Mouse (Mus musculus): ENCODE data around the gene Arid3b. TPM values are rescaled to one million over a fixed set of nuclear protein-coding genes. Genes with fewer than 3 reads are reported as not detected.

Arid3b gene
- polyA plus RNA-seq (2015; fragmentation: Nextera tagmentation; extraction: Ambion mirVana): 3.0 and 4.0 TPM in 2 replicates

GRCm38 (mm10) chr9:57836581-57837170 is at the start of gene Arid3b:
Arid3b (minus strand) TSS chr9:57836793.

DNA sequence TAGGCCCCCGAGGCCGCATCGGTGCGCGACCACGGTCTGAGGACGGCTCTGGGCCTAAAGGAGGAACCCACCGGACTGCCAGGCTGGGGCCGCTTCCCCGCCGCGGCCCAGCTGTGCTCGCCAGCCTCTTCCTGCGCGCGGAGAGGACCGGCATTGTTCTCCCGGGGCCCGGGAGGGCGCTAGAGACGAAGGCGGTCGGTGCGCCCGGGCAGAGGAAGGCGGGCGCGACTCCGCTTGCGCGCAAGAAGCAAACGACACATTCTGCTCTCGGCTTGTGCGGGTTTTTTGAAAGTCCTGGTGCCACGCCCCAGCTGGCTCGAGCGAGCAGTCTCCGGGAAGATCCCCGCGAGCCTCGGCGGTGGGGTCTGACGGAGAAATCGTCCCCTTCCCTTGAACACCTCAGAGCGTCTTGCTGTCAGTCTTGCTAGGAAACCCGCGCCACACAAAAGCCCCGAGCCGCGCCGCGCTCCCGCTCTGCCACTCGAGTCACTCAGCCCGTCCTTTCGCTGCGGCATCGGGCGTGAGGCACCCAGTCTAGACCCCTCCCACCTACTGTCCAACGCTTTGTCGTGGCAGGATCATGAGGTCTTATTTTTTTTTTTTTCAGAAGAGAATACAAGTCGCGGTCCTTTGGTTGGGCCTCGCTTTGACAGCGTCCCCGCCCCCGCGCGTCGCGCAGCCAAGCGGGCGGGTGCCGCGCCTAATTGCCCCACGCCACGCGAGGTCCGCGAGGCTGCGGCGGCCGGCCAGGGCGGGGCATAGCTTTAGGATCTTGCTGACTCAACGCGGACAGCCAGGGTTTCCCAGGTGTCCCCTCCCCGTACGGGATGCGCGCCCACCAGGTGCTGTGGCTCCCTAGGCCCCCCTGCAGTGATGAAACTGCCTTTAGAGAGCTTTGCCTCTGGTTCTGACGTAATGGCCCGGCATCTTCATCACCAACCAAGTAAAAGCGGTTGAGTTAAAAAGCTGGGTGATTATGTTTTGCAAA is 70.9 kb downstream of the Arid3b start, which contains the start of gene Clk3:
Clk3 (minus strand) TSS at position 497 of the 988 bp plus-strand sequence.

Other genes starting within 250 kb of the Arid3b start
- gene Ulk3, start 247.3 kb downstream of the Arid3b start, polyA plus RNA-seq (2015; fragmentation: Nextera tagmentation; extraction: Ambion mirVana): 8.6 and 11.9 TPM in 2 replicates
- gene Cplx3, start 230.5 kb downstream of the Arid3b start, polyA plus RNA-seq (2015; fragmentation: Nextera tagmentation; extraction: Ambion mirVana): 0.07 TPM in 1 of 2 replicates, not detected in the other
- 0.08 TPM in 1 of 2 replicates, not detected in the other for gene Lman1l, start 216.0 kb downstream of the Arid3b start, polyA plus RNA-seq (2015; fragmentation: Nextera tagmentation; extraction: Ambion mirVana)
- 18.7 and 22.1 TPM in 2 replicates for gene Csk, start 183.2 kb downstream of the Arid3b start, polyA plus RNA-seq (2015; fragmentation: Nextera tagmentation; extraction: Ambion mirVana)
- 0.19 and 0.49 TPM in 2 replicates for gene Cyp1a2, start 153.1 kb downstream of the Arid3b start, polyA plus RNA-seq (2015; fragmentation: Nextera tagmentation; extraction: Ambion mirVana)
- 0.06 TPM in 1 of 2 replicates, not detected in the other for gene Cyp1a1, start 148.9 kb downstream of the Arid3b start, polyA plus RNA-seq (2015; fragmentation: Nextera tagmentation; extraction: Ambion mirVana)
- 14.6 and 18.0 TPM in 2 replicates for gene Edc3, start 128.3 kb downstream of the Arid3b start, polyA plus RNA-seq (2015; fragmentation: Nextera tagmentation; extraction: Ambion mirVana)
- gene Clk3, start 70.9 kb downstream of the Arid3b start, polyA plus RNA-seq (2015; fragmentation: Nextera tagmentation; extraction: Ambion mirVana): 35.8 and 51.4 TPM in 2 replicates
- 97.8 and 135 TPM in 2 replicates for gene Ubl7, start 74.2 kb upstream of the Arid3b start, polyA plus RNA-seq (2015; fragmentation: Nextera tagmentation; extraction: Ambion mirVana)
- 0.58 and 0.77 TPM in 2 replicates for gene Sema7a, start 103.3 kb upstream of the Arid3b start, polyA plus RNA-seq (2015; fragmentation: Nextera tagmentation; extraction: Ambion mirVana)
- 1,362 and 3,742 TPM in 2 replicates for gene Cyp11a1, start 169.6 kb upstream of the Arid3b start, polyA plus RNA-seq (2015; fragmentation: Nextera tagmentation; extraction: Ambion mirVana)
- gene Stra6, start 227.0 kb upstream of the Arid3b start, polyA plus RNA-seq (2015; fragmentation: Nextera tagmentation; extraction: Ambion mirVana): 3.1 and 7.0 TPM in 2 replicates